Mouse (Mus musculus) bone marrow, adult 2 months (tissue): ENCODE results near the gene Gimap9.

Source experiments
- CTCF ChIP-seq: fragments of 200-500 bp; IDR thresholded peaks from 2 replicates; pipeline ENCODE4 v1.5.1; 2011; ENCODE audit warnings: low read length, control low read depth; ENCODE audit not compliant: control insufficient read depth, insufficient read depth
- POLR2A ChIP-seq: fragments of 200-500 bp; IDR thresholded peaks from 2 replicates; pipeline ENCODE4 v1.6.1; 2011; ENCODE audit warnings: low read depth, mild to moderate bottlenecking, control low read depth, low read length, borderline replicate concordance; ENCODE audit not compliant: control insufficient read depth

DNA sequence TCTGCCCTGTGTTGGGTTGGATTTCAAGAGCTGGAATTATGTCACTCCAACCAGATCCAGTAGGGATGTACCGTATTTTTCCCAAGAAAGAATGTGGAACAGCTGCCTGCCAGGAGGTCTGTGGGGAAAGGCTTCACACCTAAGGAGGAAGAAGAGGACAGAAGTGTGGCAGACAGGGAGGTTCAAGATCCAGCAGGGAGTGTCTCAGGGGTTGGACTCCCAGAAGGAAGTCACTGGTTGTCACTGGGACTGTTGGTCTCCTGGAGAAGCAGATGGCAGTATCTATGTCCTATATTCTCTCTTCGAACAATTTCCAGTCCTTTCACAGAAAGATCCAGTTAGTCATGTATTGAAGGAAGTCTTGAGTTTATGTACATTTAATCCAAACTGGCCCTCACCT, 28.3 kb upstream of the Gimap9 start:
- TF ChIP-seq CTCF = no peak
- no peak for TF ChIP-seq POLR2A
